Mouse (Mus musculus) embryo, embryonic 11 days (tissue): ENCODE results near the gene Vps37c.

Experiments used
- DNase-seq: peaks from one replicate; pipeline ENCODE4 v3.0.0-alpha.2; 2015

Vps37c gene

DNA sequence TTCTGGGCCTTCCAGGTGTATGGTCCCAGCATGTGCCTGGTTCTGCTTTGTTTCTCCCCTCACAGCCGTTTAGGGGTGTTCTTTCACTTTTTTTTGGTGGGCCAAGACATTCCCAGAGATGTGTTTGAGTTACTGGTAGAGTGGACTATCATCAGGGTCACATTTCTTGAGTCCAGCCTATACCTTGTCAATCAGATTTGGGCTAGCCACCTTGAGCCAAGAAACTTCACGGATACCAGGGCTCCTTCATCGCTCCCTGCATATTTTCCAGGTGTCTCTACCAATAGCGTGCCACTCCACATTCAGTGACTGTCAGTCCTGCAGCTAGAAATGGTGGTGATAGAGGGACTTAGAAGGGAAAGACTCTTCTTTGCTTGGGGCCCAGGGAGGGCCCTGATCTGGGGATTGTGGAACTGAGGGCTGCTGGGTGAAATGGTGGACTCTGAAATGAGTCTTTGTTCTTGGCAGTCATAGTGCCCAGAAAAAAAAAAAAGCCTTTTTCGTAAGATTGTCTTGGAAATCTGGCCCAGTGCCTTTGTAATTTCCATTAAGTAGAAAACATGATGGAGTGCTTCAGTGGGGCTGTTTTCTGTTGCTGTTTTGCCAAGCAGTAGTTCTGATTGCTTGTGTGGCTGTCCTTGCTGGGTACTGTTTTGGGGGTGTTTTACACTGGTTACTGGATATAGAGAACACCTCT is 1.1 kb downstream of the Vps37c start:
- no peak for DNase-seq

DNA sequence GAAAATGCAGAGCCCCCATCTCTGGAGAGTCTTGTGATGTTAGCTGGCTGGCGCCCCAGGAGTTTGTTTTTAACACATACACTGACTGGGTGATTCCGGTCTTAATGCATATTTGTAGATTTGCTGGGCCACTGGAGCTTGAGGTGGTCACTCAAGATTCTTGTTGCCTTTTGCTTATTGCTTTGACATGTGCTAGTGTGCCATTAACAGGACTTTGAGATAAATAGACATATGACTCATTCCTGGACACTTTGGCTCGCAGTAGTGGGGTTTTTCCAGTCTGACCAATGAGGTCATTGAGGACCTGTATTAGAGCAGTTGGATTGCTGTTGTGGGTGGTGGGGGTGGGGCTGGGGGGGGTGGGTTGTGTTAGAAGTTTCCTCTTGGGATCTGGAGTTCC is 1.8 kb downstream of the Vps37c start:
- no peak for DNase-seq

DNA sequence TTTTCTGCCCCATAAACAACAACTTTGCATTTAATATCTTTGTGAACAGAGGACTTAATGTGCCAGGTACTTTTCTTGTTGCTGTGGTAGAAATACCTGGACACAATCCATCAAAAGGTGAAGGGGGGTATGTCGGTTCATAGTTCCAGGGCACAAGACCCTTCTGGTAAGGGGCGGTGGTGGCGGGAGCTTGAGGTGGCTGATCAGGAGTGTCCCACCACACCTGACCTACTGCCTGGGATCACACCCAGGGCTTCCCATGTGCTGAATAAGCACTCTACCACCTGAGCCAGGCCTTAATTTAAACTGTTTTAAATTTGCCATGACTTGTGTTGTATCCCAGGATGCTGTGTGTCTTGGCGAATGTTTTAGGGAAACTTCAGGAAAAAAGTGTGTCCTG is 2.6 kb downstream of the Vps37c start:
- no peak for DNase-seq

DNA sequence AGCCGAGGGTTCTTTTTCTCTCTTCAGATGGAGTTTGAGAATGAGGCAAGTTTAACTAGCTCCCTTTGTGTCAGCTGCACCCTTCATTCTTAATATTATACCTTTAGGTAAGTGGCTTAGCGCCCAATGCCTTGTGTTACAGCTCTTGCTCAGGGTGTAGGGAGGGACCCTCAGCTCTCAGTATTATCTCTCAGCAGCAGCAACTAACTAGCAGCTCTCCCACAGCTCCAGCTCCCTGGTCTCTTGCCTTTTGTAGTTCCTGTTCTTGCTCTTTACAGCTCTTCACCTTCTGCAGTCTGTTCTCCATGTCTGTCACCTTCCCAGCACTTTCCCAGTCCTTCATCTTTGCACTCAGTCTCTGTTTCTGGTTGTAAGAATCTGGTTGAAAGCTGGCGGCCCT is 3.1 kb downstream of the Vps37c start:
- no peak for DNase-seq

DNA sequence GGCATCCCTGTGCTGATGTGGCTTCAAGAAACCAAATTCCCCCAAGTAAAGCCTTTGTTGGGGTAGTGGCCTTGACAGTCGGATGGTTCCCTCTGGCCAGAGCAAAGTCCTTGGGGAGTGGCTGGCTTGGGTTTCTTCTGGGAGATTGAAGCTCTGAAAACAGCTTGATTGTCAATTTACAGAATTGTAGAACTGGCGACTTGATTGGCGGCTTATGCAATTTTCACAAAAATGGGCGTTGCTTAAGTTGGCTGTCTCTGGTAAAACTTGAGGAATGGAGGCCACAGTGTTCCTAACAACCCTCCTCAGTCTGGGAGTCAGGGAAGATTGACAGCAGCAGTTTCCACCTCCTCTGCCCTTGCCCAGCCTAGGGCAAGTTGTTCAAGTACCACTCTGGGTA is 3.8 kb downstream of the Vps37c start:
- DNase-seq: no peak

DNA sequence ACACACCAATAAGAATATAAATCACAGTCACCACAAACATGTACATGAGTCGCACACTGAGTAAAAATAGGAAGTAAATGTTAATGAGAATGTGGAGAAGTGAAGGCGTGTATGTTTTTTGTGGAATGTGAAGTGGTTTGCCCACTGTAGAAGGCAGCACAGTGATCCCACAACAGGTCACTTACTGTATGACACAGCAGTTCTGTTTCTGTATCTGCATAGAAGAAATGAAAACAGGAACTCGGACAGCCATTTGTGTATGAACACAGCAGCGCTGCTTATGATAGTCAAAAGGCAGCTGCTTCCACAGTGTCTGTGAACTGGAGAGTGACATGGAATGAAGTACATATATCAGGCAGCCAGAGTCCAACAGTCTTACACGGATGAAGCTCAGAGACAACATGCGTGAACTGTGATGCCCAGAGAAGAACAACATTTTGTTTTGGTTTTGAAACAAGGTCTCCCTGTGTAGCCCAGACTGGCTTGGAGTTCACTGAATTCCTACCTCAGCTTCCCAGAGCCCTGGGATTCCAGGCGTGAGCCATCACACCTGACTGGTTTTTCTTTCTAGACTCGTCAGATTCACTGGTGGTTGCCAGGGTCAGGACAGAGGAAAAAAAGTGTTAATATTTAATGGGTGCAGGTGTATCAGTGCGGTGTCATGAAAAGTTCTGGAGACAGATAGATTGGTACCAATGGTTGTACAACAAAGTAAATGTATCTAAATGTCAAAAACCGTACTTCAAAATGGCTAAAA is 5.6 kb downstream of the Vps37c start:
- DNase-seq: no peak

DNA sequence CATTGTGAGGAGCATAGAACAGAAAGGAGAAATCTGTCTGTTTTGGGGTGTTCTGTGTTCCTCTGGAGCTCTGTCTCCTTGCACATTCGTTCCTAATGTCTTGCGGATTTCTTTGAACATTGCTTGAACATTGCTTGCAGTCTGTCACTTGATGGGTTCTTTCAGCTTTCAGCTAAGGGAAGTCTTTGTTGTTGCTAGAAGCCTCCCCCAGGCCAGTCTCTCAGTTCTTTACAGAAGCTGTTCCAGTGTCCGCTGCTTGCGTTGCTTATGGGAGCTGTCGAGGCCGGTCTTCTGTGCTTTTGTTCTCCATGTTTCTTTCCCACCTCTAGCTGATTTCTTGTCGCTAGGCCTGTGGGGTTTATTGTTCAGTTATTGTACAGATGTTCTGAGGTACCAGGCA is 7.3 kb downstream of the Vps37c start:
- no peak for DNase-seq

DNA sequence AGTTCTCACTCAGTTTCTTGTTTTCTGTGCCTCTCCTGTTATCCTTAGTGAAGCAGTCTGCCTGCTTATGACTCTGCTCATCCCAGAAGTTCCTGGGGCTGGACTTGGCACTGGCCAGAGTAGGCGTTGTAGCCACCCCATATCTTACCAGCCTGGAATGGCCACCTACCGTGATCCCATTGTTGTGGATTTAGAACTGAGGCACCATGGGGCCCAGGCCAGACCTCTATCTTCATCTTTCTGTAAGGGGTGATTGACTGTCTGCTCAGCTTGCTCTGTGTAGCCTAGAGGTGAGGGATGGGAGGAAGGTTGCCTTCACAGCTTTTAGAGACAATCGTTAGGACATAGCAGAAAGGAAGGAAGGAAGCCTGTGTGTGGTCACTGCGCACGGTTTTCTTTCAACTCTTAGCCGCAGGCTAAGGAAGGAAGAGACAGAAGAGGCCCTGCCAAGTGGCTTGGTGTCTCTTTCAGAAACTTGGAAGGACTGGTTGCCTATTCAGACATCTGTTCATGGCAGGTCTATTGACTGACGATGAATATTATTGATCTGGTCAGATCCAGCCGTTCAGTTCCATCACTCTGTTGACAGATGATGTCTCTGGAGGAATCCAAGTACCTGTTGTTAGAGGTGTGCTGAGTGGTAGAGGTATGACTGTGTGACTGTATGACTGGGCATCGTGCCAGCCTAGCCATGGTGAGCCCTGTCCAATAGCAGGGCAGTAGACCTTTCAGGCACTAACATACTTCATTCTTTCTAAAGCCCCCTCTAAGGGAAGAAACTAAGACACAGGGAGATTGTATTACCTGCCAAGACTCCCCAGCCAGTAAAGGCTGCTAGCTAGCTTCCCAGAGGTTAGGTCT is 9.8 kb downstream of the Vps37c start:
- DNase-seq: no peak

DNA sequence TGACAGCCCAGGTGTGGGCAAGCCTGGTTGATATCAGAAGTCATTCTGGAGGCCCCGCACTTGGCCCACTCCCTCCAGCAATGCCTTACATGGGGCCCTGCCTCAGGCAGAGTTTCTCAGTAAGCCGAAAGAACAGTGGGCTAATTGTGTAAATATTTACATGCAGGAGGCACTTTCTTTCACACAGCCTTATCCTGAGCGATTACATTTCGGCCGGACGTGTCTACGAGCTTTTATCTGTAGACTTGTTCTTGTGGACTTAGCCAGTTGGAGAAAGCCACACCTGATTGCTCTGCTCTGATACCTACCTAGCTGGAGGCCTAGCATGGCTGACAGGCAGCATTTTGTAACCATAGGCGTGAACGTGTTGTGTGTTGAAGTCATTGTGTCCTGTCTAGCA is 11.3 kb downstream of the Vps37c start:
- DNase-seq: no peak

DNA sequence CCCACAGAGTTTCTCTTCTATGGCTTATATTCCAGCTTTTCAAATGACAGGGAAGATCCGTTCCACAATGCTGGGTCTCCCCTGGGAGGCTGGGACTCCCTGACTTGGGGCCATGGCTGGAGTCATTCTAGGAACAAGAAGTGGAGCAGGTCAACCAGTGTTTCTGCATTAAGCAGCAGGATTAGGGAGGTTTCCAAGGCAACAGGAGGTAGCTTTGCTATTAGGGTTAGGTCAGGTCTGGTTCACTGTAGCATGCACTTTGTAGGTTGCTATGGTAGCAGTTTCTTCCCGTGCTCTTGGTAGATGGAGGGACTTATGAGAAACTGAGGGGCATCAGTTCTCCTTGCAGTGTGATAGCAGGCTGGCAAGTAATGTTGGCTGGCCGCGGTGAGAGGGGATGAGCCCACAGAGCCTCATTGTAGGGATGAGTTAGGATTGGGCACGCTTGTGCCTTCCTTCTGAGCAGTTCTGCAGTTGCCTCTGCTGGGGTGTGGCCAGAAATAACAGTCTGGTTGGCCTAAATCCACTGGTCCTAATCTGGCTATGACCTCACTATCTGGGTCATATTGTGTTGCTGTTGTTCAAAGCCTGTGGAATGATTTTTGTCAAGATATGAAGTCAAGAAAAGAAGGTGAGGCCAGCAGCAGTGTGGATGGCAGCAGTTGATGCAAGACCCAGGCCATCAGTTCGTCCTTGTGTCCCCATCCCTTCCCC is 12.6 kb downstream of the Vps37c start:
- no peak for DNase-seq

DNA sequence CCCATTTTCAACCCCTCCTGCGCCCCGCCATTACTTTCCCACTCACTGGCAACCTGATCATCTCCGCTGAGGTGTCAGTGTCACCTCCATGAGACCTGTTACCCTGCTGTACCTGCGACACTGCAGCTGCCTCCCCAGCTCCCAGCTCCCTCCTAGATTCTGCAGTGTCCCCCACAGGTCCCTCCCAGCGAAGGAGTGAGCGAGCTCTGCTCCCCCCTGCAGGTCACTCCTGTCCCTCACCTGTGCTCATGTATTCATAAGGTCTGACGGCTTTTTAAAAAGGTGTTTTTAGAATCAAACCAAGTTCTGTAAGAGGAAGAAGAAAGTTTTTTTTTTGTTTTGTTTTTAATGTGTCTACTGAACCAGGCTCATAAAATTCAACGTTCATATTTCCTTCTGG is 13.6 kb downstream of the Vps37c start:
- DNase-seq: no peak

DNA sequence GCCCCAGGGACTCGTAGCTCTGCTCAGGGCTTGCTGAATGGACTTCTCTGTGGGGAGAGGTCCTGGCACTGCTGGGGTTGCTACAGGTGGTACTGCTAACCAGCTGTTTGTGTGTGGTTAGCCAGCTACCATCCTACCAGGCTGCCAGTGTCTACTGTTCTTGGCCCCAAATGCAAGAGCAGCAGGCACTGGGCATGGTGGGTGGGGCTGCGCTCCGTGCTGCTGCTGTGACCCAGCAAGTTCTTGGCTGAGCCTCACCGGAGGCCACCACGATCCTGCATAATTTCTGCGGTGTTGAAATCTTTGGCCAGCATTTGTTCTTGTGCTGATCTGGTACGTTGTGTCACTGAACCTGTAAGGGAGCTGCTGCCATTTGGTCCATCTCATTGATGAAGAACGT is 14.9 kb downstream of the Vps37c start:
- DNase-seq: no peak

DNA sequence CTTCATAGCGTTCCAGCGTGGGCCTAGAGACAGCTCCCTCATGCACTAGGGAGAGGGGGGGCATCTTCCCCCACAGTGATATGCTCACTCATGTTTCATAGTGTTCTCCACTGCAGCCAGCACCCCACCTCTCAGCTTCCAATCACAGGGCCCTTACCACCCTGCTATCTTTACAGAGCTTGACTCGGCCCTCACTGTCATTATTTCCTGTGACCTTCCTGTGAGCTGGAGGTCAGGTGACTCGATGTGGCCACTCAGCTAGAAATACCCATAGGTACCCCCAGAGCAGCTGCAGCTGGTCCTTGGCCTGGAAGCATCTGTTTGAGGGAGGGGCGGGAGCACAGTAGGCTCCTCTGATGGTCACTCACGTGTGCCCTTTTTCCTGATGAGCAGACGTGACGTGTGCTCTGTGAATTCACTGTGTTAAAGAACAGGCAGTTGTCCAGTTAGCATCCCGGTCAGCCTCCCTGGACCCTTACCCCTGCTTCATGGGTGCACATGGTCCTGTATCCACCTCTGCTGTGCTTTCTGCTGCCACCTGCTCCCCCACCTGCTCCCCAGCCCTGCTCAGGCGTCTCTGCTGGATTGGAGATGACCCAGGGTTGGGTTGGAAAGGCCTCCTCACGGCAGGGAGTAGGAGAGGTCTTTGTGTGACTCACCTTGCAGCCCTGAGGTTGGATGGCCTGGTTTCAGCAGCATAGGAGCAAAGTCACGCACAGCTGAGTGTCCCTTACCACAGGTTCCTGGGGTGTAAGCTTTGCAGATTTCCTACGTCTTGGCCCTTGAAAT is 18.7 kb downstream of the Vps37c start:
- no peak for DNase-seq

DNA sequence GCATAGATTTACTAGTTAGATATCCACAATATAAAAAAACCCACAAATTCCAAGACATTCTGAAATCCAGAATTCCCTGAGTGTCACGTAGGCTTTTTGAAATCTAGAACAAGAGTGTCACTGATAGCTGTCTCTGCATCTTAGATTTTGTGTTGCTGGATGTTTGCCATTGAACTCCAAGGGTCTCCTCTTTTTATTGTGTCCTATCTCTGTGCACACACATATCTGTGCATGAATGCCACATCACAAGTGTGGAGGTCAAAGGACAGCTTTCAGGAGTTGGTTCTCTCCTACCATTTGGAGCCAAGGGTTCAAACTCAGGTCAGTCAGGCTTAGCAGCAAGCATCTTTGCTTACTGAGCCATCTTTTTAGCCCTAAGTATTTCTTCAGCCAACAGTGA is 19.3 kb downstream of the Vps37c start:
- no peak for DNase-seq

DNA sequence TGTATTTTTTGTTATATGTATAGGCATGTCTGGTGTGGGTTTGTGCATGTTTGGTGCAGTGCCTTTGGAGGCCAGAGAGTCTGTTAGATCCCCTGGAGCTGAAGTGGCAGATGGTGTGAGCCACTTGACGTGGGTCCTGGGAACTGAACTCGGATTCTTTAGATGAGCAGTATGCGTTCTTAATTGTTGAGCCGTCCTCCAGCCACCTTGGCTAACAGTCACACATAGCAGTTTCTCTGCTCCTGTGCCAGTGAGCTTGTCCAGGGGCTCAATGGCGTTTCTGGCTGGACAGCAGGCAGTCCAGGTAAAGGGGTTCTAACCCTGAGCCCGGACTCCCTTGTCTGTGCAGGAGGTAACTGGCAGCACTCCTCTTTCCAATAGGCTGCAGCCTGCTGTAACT is 20.4 kb downstream of the Vps37c start:
- no peak for DNase-seq

DNA sequence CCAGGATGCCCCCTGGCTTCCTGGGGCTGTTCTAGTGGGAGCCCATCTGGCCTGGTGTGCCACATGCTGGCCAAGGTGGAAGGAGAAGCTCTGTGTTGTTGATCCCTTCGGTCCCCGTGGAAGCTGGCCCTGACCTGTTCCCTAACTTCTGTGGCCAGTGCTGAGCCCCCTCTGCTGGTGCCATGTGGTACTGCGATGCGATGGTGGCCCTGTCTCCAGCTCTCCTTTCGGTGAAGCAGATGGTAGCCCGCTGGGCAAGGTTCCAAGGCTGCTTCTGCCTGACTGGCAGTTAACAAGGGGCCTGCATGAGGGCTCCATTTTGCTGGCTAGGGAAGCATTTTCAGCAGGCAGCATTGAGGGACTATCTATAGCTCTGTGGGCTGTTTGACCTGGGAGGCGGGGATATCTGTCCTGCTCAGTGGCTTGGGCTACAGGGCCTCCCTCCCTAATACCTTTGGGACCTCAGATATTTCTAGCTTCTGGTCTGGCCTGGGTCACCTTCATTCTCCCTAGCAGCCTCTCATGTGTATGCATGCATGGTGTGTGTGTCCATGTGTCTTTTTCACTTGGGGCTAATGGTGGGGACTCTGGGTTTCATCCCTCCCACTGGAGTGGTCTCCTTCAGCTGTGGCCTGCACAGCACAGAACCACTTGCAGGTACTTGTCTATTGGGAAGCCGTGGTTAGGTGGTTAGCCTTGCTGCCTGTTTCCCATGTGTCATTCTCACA is 21.0 kb downstream of the Vps37c start:
- DNase-seq: peak; percentile 86

DNA sequence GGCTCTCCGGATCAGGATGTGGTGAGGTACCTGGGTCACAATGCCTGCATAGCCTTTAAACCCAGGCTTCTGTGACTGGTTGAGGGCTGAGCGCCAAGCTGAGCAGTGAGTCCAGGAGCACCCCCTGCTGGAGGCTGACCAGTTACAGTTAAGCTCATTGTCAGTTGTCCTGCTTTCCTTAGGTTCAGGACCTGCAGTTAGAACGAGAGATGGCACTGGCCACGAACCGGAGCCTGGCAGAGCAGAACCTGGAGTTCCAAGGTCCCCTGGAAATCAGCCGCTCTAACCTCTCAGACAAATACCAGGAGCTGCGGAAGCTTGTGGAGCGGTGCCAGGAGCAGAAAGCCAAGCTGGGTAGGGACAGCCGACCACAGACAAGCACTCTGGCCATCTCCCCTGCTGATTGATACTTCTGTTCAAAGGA is 21.6 kb downstream of the Vps37c start:
- DNase-seq: peak; percentile 54

DNA sequence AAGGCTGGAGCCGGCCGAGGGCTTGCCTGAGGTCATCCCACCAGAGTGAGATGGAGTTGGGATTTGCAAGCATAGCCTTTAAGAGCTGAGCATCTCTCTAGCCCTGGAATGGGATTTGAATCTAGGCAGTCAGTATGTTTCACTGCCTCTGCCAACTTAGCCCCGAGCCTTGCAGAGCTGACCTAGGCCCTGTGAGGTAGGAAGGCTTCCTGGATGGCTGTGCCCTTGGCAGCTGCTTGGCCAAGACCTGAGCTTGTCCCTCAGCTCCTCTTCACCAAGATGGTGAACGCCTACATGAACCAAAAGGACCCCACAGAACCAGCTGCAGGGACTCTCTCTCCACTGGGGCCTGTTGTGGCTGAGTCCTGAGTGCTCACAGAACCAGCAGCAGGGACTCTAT is 22.2 kb downstream of the Vps37c start:
- no peak for DNase-seq

DNA sequence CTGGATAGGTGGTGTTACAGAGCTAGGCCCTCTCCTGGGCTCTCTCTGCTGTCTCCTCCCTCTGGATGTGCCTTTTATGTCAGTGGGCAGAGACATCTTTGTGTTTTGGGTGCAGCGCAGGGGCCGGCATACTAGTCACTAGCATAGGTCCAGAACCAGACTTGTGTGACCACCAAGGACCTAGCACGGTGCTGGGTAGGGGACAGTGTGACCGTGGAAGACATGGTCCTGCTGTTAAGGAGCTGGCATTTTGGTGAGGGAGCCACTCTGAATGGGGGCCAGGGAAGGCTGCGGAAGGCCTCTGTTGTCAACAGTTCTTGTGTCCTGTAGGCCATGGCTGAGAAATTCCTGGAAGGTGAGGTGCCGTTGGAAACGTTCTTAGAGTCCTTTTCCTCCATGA is 23.7 kb downstream of the Vps37c start:
- no peak for DNase-seq

DNA sequence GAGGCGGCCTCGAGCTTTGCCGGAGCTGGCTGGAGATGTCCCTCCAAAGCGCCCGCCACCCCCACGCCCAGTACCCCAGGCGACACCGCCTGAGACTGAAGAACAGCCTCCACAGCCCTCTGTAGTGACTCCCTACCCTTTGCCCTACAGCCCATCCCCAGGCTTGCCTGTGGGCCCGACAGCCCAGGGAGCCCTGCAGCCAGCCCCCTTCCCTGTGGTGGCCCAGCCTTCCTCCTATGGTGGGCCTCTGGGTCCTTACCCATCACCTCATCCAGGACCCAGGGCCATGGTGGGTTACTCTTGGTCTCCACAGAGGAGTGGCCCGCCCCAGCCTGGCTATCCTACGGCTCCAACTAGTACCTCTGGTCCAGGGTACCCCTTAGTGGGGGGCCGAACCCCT is 24.1 kb downstream of the Vps37c start:
- DNase-seq: no peak

DNA sequence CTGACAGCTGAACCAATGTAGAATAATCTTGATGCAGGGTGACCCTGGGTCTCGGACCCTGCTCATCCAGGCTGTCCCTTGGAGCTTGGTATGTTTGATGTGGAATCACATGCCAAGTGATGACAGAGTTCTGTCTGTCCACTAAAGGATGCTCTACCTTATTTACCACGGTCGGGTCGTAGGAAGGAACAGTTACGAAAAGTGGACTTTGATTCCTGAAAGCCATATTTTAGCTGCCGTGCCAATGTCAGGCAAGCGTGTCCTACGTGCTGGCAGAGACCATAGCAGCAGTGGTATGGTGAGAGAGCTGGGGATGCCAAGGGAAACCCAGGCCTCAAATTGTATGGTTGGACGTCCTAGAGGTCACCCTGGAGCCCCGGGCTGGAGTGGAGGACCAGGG is 25.0 kb downstream of the Vps37c start:
- DNase-seq: no peak

DNA sequence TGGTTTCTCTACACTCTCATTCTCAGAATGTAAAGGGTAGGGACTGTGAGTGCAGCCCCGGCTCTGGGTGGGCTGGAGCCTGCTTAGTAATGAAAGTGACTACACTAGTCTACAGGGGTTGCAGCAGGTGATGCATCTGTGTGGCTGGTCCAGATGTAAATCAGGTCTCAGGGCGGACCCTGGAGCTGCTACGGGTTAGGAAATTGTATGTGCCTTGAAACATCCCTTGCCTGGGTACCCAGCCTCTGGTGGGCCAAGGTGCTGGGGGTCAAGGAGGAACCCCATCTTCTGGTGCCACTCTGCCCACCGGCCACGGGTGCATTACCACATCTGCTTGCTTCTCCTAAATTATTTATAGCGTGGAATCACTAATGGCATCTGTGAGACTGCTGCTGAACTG is 25.6 kb downstream of the Vps37c start:
- no peak for DNase-seq
